Mouse (Mus musculus) liver, embryonic 11.5 days (tissue): ENCODE measurements around the gene Efna3. TPM values are rescaled to one million over a fixed set of nuclear protein-coding genes. Genes with fewer than 3 reads are reported as not detected.

Experiments used
- ATAC-seq: fragments of 200-750 bp; cut with Nextera tagmentation; replicated peaks from 2 replicates; pipeline ENCODE4 v1.8.0; 2017; ENCODE audit warnings: moderate number of reproducible peaks, mild to moderate bottlenecking, moderate TSS enrichment, moderate library complexity; ENCODE audit not compliant: low FRiP score
- DNase-seq: peaks from one replicate; pipeline ENCODE4 v3.0.0-alpha.2; 2017; ENCODE audit warnings: low spot score
- H3K27ac ChIP-seq: fragments of 300-500 bp; sonication (generic); 2 replicates; pipeline ENCODE4 v1.5.1; 2014; ENCODE audit warnings: mild to moderate bottlenecking, low read depth, low read length, control low read depth
- H3K27me3 ChIP-seq: fragments of 300-500 bp; sonication (generic); replicated peaks from 2 replicates; pipeline ENCODE4 v1.6.1; 2014; ENCODE audit warnings: low read length, mixed read lengths; ENCODE audit not compliant: control insufficient read depth, insufficient read depth
- H3K36me3 ChIP-seq: fragments of 300-500 bp; sonication (generic); 2 replicates; pipeline ENCODE4 v1.6.1; 2014; ENCODE audit warnings: mild to moderate bottlenecking, low read length, moderate library complexity, mixed read lengths; ENCODE audit not compliant: control insufficient read depth, insufficient read depth
- H3K4me1 ChIP-seq: fragments of 300-500 bp; sonication (generic); replicated peaks from 2 replicates; pipeline ENCODE4 v1.6.1; 2014; ENCODE audit warnings: low read length, mixed read lengths; ENCODE audit not compliant: control insufficient read depth, insufficient read depth
- H3K4me2 ChIP-seq: fragments of 300-500 bp; sonication (generic); 2 replicates; pipeline ENCODE4 v1.6.1; 2014; ENCODE audit warnings: mild to moderate bottlenecking, control low read depth, moderate library complexity
- H3K4me3 ChIP-seq: fragments of 300-500 bp; sonication (generic); 2 replicates; pipeline ENCODE4 v1.5.1; 2014; ENCODE audit warnings: low read depth, low read length, control low read depth
- H3K9ac ChIP-seq: fragments of 300-500 bp; sonication (generic); 2 replicates; pipeline ENCODE4 v1.6.1; 2014; ENCODE audit warnings: low read depth, low read length, control low read depth
- H3K9me3 ChIP-seq: fragments of 300-500 bp; sonication (generic); 2 replicates; pipeline ENCODE4 v1.6.1; 2016; ENCODE audit warnings: low read length, inconsistent platforms, mixed read lengths; ENCODE audit not compliant: control insufficient read depth
- WGBS: fragments of 180-500 bp; shearing (Covaris S2); extraction: QIAGEN DNeasy Blood & Tissue Kit; methylation state at CpG from one replicate; pipeline ENCODE4 v1.1.7; 2014; 5-methylcytosine and 5-hydroxymethylcytosine counted together
- polyA plus RNA-seq: library from polyadenylated mRNA; unstranded; fragments of >200 nt; fragmentation: Nextera tagmentation; extraction: Ambion mirVana; gene quantifications from 2 replicates; pipeline ENCODE4 v1.2.1, GENCODE M21; 2014

Efna3 gene
- 2.1 and 3.9 TPM in 2 replicates for polyA plus RNA-seq

GRCm38 (mm10) chr3:89322514-89323165 lies at the start of gene Efna3:
TSS of gene Efna3 (minus strand) at chr3:89322965.
- peak within 1 kb of the TSS; percentile 37; the same call in 1 of the 2 replicates for H3K9ac ChIP-seq
- no peak within 1 kb of the TSS for H3K27ac ChIP-seq

GRCm38 (mm10) chr3:89367338-89367737 lies 44.6 kb upstream of the Efna3 start:
- Histone ChIP-seq H3K9me3 (no peaks in the 10 kb centered on the region), H3K36me3 (no peaks in the 10 kb centered on the region), H3K4me2 (no peak overlapping the region), H3K4me3 (no peak overlapping the region), H3K27me3 (peaks cover 5% of the 10 kb centered on the region), H3K27ac (no peak overlapping the region), H3K4me1 (no peaks in the 10 kb centered on the region), H3K9ac (no peak overlapping the region)
- WGBS = 56% methylated on average over 11 of the region's 11 CpGs
- DNase-seq = no peak
- no peak for ATAC-seq

More at GRCm38 (mm10) chr3:89322514-89323165, at the start of gene Efna3:
- Histone ChIP-seq H3K4me3 (peak within 1 kb of the TSS; percentile 63), H3K4me1 (peaks cover 32% of the 10 kb centered on the region), H3K9me3 (no peaks in the 10 kb centered on the region), H3K27me3 (peaks cover 74% of the 10 kb centered on the region), H3K36me3 (no peaks in the 10 kb centered on the region), H3K4me2 (peak within 1 kb of the TSS; percentile 89)
- 1% methylated on average over 53 of the region's 53 CpGs for WGBS
- peak; percentile 27; the same call in 1 of the 2 replicates for ATAC-seq
- DNase-seq = peak; percentile 64

- ATAC-seq = no peak
- no peak for DNase-seq
- H3K4me1 ChIP-seq = no peaks in the 10 kb centered on the region
- H3K27ac ChIP-seq = no peak overlapping the region
- peaks cover 5% of the 10 kb centered on the region for H3K27me3 ChIP-seq
- no peak overlapping the region for H3K9ac ChIP-seq
- H3K9me3 ChIP-seq = no peaks in the 10 kb centered on the region
- no peak overlapping the region for H3K4me3 ChIP-seq
- H3K36me3 ChIP-seq = no peaks in the 10 kb centered on the region
- no peak overlapping the region for H3K4me2 ChIP-seq
- WGBS = 67% methylated on average over 20 of the region's 20 CpGs
Observed at GRCm38 (mm10) chr3:89365486-89366414, 43.0 kb upstream of the Efna3 start.

GRCm38 (mm10) chr3:89365153-89365485 lies 42.4 kb upstream of the Efna3 start, which contains the start of gene Dcst1:
TSS of gene Dcst1 (minus strand) at chr3:89365253.
- H3K4me1 ChIP-seq = no peaks in the 10 kb centered on the region
- no peak within 1 kb of the TSS for H3K4me3 ChIP-seq
- peaks cover 5% of the 10 kb centered on the region for H3K27me3 ChIP-seq
- no peak within 1 kb of the TSS for H3K9ac ChIP-seq
- no peak within 1 kb of the TSS for H3K27ac ChIP-seq
- H3K9me3 ChIP-seq = no peaks in the 10 kb centered on the region
- WGBS = 85% methylated on average over 11 of the region's 11 CpGs
- no peaks in the 10 kb centered on the region for H3K36me3 ChIP-seq
- no peak for ATAC-seq
- no peak for DNase-seq
- no peak within 1 kb of the TSS for H3K4me2 ChIP-seq

DNA sequence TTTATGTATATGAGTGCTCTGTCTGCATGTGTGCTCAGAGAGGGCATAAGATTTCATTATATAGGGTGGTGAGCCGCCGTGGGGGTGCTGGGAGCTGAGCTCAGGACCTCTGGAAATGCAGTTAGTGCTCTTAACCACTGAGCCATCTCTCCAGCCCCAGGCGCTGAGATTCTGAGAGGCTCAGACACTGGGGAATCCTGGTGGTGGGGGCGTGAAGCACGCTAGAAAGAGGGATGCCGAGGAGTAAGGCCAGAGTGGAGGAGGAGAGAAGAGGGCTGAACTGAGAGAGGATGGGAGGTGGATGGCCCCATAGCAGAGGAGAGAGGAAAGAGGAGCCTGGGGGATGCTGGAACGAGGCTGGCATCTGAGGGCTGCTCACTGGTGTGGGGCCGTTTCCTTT lies 41.9 kb upstream of the Efna3 start:
- Histone ChIP-seq H3K27ac (no peak overlapping the region), H3K4me1 (no peaks in the 10 kb centered on the region), H3K4me3 (no peak overlapping the region), H3K4me2 (no peak overlapping the region), H3K9me3 (no peaks in the 10 kb centered on the region), H3K27me3 (peaks cover 5% of the 10 kb centered on the region), H3K36me3 (no peaks in the 10 kb centered on the region), H3K9ac (no peak overlapping the region)
- 67% methylated on average over 8 of the region's 8 CpGs for WGBS
- DNase-seq (no peak), ATAC-seq (no peak)

DNA sequence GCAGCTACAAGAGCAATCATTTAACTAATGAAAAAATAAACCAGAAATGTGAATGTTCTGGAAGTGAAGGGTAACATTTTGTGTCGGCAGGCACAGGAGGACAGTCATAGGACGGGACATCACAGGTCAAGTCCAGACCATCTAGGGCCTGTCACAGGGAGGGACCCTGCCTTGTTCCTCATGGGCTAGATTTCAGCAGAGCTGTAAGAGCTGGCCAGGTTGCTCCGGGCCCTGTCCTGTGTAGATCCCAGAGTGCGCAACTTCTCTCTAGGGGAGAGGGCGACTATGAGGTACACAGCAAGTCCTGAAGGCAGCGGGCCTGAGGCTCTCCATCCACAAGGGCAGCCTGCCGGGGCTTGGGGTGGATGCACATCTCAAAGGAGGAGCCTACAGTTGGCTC lies 38.9 kb upstream of the Efna3 start, which contains the start of gene Dcst2:
TSS of gene Dcst2 (plus strand) at position 301 of the 400 bp plus-strand sequence.
- DNase-seq (no peak), ATAC-seq (no peak)
- Histone ChIP-seq H3K9me3 (no peaks in the 10 kb centered on the region), H3K4me3 (no peak within 1 kb of the TSS), H3K27me3 (peaks cover 5% of the 10 kb centered on the region), H3K36me3 (no peaks in the 10 kb centered on the region), H3K9ac (no peak within 1 kb of the TSS), H3K4me2 (no peak within 1 kb of the TSS), H3K27ac (no peak within 1 kb of the TSS), H3K4me1 (no peaks in the 10 kb centered on the region)
- WGBS = 79% methylated on average over 7 of the region's 7 CpGs

DNA sequence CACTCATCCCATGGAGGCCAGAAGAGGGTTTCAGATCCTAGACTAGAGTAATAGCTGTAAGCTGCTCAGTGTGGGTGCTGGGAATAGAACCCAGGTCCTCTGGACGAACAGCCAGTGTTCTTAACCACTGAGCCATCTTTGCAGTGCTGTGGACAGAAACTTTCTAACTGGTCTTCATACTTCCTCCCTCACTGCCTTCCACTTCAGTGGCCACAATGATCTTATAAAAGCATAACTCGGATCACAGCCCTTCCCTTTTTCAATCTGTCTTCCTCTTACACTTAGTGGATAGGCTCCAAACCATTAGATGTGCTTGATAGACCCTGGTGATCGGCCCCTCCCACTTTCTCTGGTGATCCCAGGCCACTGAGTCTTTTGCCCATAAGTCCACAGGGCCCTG lies 37.5 kb upstream of the Efna3 start:
- 57% methylated on average over 3 of the region's 3 CpGs for WGBS

DNA sequence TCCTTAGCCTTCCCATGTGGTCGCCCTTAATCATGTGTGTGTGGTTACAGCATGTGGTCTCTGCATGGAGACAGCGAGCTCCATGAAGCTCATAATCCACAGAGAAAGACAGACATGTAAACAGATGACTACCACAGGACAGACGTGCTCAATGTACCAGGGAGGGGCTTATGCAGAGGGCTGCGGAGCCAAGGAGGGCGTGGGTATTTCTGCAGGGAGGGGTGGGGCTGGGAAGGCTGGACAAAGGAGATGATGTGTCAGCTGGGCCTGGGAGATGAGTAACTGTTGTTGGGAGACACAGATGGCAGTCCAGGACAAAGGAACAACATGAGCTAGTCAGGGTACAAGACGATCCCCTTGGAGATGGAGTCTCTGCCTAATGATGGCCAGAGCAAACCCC lies 36.9 kb upstream of the Efna3 start:
- no peak overlapping the region for H3K4me2 ChIP-seq
- no peak for ATAC-seq
- no peaks in the 10 kb centered on the region for H3K36me3 ChIP-seq
- H3K4me1 ChIP-seq = no peaks in the 10 kb centered on the region; the same call in 1 of the 2 replicates
- no peak overlapping the region for H3K4me3 ChIP-seq
- no peak for DNase-seq
- 69% methylated on average over 6 of the region's 6 CpGs for WGBS
- H3K9me3 ChIP-seq = no peaks in the 10 kb centered on the region
- H3K9ac ChIP-seq = no peak overlapping the region
- H3K27me3 ChIP-seq = peaks cover 3% of the 10 kb centered on the region; the same call in 1 of the 2 replicates
- H3K27ac ChIP-seq = no peak overlapping the region

More for the DNA sequence above, 37.5 kb upstream of the Efna3 start:
- DNase-seq = no peak
- Histone ChIP-seq H3K27me3 (peaks cover 6% of the 10 kb centered on the region; the same call in 1 of the 2 replicates), H3K9me3 (no peaks in the 10 kb centered on the region), H3K4me2 (no peak overlapping the region), H3K9ac (no peak overlapping the region), H3K27ac (no peak overlapping the region), H3K36me3 (no peaks in the 10 kb centered on the region), H3K4me3 (no peak overlapping the region), H3K4me1 (no peaks in the 10 kb centered on the region; the same call in 1 of the 2 replicates)
- no peak for ATAC-seq
